Mouse (Mus musculus): ENCODE measurements at regions not wholly inside any gene's neighbourhood (a gene's known extent, or its start where the extent isn't known, plus 50 kb on each side); places are given as distances from the start of the nearest gene placed in this dataset.

- DNase-seq = no peak
Measured at GRCm38 (mm10) chr14:106190721-106191120, 84.7 kb downstream of the Trim52 start.

- no peak for DNase-seq
Measured at GRCm38 (mm10) chr14:106193583-106193982, 87.6 kb downstream of the Trim52 start.

GRCm38 (mm10) chr14:106194104-106194503 is 88.1 kb downstream of the Trim52 start:
- DNase-seq = no peak

GRCm38 (mm10) chr14:106197826-106198225 is 91.8 kb downstream of the Trim52 start:
- no peak for DNase-seq

GRCm38 (mm10) chr14:106199109-106199508 is 93.1 kb downstream of the Trim52 start:
- DNase-seq = no peak

- no peak for DNase-seq
Measured at GRCm38 (mm10) chr14:106199536-106200319, 93.7 kb downstream of the Trim52 start.

- DNase-seq = no peak
Measured at GRCm38 (mm10) chr14:106211062-106211461, 105.1 kb downstream of the Trim52 start.

- no peak for DNase-seq
Measured at GRCm38 (mm10) chr14:106217681-106218080, 111.7 kb downstream of the Trim52 start.

GRCm38 (mm10) chr14:106219293-106219797 is 113.3 kb downstream of the Trim52 start:
- no peak for DNase-seq

- no peak for DNase-seq
Measured at GRCm38 (mm10) chr14:106225401-106225800, 119.4 kb downstream of the Trim52 start.

GRCm38 (mm10) chr14:106241721-106242405 is 135.9 kb downstream of the Trim52 start:
- no peak for DNase-seq

- no peak for DNase-seq
Measured at GRCm38 (mm10) chr14:106259396-106260108, 153.6 kb downstream of the Trim52 start.

GRCm38 (mm10) chr14:106265290-106265689 is 159.3 kb downstream of the Trim52 start:
- DNase-seq = no peak

GRCm38 (mm10) chr14:106267679-106268561 is 161.9 kb downstream of the Trim52 start:
- no peak for DNase-seq

- DNase-seq = no peak
Measured at GRCm38 (mm10) chr14:106269680-106270079, 163.7 kb downstream of the Trim52 start.

GRCm38 (mm10) chr14:106313558-106313957 is 207.6 kb downstream of the Trim52 start:
- DNase-seq = no peak

GRCm38 (mm10) chr14:106314079-106314551 is 208.1 kb downstream of the Trim52 start:
- DNase-seq = peak; percentile 3

GRCm38 (mm10) chr14:106318767-106319166 is 212.8 kb downstream of the Trim52 start:
- no peak for DNase-seq

- DNase-seq = no peak
Measured at GRCm38 (mm10) chr14:106327653-106328283, 221.8 kb downstream of the Trim52 start.

GRCm38 (mm10) chr14:106364767-106365623 is 259.0 kb downstream of the Trim52 start:
- peak; percentile 14 for DNase-seq

All from kidney, postnatal 14 days (tissue).